Mouse (Mus musculus): ENCODE measurements around the gene Gpr146. TPM values are rescaled to one million over a fixed set of nuclear protein-coding genes. Genes with fewer than 3 reads are reported as not detected.
A peak's percentile ranks its signal among the peaks of the same experiment; 100 is the strongest.

Gpr146 gene
- polyA plus RNA-seq, 1 experiment from 2014 or later = 22.7 TPM

DNA sequence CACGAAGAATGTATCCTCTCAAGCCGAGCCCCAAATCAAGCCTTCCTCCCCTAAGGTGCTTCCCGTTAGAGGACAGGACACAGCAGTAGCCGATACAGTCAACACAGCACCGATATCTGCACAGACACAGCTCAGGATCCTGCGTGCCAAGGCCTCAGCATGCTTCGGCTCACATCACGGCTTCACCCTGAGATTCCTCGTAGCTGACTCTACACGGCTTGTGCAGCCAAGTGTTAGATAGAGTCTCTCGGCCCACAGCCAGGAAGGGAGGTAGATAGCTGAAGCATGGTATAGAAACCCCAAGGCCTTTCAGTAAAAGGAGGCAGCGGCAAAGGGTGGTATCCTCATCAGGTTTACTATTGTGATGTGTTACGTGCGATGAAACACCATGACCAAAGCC lies 22.5 kb downstream of the Gpr146 start:
- Histone ChIP-seq H3K36me3 (ENCODE audit: insufficient read depth, low read length) (no peaks in the 10 kb centered on the region), H3K9ac (replicated peaks; ENCODE audit: low read depth) (no peak overlapping the region), H3K4me3 (ENCODE audit: low read depth, low read length) (no peak overlapping the region), H3K4me1 (ENCODE audit: insufficient read depth, low read depth, low read length) (0 out of 2 replicates have a peak, but pooled peaks cover 7% of the 10 kb centered on the region), H3K27ac (ENCODE audit: low read length) (no peak overlapping the region), H3K27me3 (replicated peaks; ENCODE audit: insufficient read depth, low read length) (no peaks in the 10 kb centered on the region), H3K9me3 (ENCODE audit: low read length) (no peaks in the 10 kb centered on the region), H3K4me2 (replicated peaks; ENCODE audit: low read depth, low read length) (no peak overlapping the region)
- no peak for DNase-seq (ENCODE audit: low spot score)
- 76% methylated on average over 14 of the region's 14 CpGs for WGBS
- no peak for TF ChIP-seq EP300 (IDR thresholded peaks at IDR 0.05)
- TF ChIP-seq CTCF (IDR thresholded peaks at IDR 0.05) = no peak
- no peak for ATAC-seq

DNA sequence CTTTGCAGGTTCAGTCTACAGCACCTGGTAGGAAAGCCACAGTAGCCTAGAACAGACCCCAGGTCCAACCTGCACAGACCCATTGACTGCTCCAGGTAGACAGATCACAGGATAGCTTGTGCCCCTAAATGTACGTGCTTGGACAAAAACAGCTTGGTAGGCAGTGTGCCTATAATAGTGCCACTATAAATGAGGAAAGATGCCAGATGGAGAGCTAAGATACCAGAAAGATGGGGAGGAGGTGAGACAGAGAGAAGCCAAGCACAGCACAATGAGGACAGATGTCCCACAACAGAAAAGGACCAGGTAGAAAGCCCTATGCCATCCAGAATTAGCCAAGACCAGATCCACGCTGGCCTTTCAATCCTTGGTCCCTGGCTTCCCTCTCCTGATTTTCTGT lies 24.6 kb downstream of the Gpr146 start:
- ATAC-seq (no peak), DNase-seq (ENCODE audit: low spot score) (no peak)
- H3K4me3 ChIP-seq (ENCODE audit: low read depth, low read length) = no peak overlapping the region
- no peaks in the 10 kb centered on the region for H3K27me3 ChIP-seq (replicated peaks; ENCODE audit: insufficient read depth, low read length)
- H3K4me1 ChIP-seq (ENCODE audit: insufficient read depth, low read depth, low read length) = 0 out of 2 replicates have a peak, but pooled peaks cover 7% of the 10 kb centered on the region
- H3K9me3 ChIP-seq (ENCODE audit: low read length) = no peaks in the 10 kb centered on the region
- H3K36me3 ChIP-seq (ENCODE audit: insufficient read depth, low read length) = no peaks in the 10 kb centered on the region
- TF ChIP-seq EP300 (IDR thresholded peaks at IDR 0.05) = no peak
- no peak for TF ChIP-seq CTCF (IDR thresholded peaks at IDR 0.05)
- 92% methylated on average over 2 of the region's 2 CpGs for WGBS
- H3K27ac ChIP-seq (ENCODE audit: low read length) = no peak overlapping the region
- no peak overlapping the region for H3K4me2 ChIP-seq (replicated peaks; ENCODE audit: low read depth, low read length)
- no peak overlapping the region for H3K9ac ChIP-seq (replicated peaks; ENCODE audit: low read depth)

DNA sequence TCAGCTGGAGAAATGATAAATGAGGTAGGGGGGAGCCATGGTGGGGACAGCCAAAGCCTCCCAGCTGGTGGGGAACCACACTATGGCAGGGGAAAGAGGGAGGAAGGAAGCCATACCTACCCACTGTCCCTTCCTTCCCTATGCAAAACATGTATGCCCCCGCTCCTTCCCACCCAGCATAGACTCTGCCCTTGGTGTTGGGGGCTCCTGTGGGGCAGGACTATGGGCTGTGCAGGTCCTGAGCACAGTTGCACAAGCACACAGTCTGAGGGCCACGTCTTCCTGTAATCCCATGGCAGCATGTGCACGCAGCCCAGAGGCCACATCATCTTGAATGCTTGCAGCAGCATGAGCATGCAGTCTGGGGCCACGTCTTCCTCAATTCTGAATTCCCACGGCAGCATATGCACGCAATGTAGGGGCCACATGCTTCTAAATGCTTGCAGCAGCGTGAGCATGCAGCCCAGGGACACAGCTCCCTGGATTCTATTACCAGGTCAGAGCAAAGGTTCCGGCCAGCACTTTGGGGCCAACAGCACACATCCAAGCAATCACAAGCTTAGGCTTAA lies 26.3 kb downstream of the Gpr146 start:
- TF ChIP-seq EP300 (IDR thresholded peaks at IDR 0.05) (no peak), CTCF (IDR thresholded peaks at IDR 0.05) (no peak)
- Histone ChIP-seq H3K27ac (ENCODE audit: low read length) (no peak overlapping the region), H3K4me1 (ENCODE audit: insufficient read depth, low read depth, low read length) (no peaks in the 10 kb centered on the region), H3K27me3 (replicated peaks; ENCODE audit: insufficient read depth, low read length) (no peaks in the 10 kb centered on the region), H3K36me3 (ENCODE audit: insufficient read depth, low read length) (no peaks in the 10 kb centered on the region), H3K9me3 (ENCODE audit: low read length) (no peaks in the 10 kb centered on the region), H3K4me3 (ENCODE audit: low read depth, low read length) (no peak overlapping the region), H3K4me2 (replicated peaks; ENCODE audit: low read depth, low read length) (no peak overlapping the region), H3K9ac (replicated peaks; ENCODE audit: low read depth) (no peak overlapping the region)
- 82% methylated on average over 8 of the region's 8 CpGs for WGBS
- no peak for ATAC-seq
- peak; percentile 44 for DNase-seq (ENCODE audit: low spot score)

- Histone ChIP-seq H3K27me3 (replicated peaks; ENCODE audit: insufficient read depth, low read length) (no peaks in the 10 kb centered on the region), H3K4me1 (ENCODE audit: insufficient read depth, low read depth, low read length) (no peaks in the 10 kb centered on the region), H3K36me3 (ENCODE audit: insufficient read depth, low read length) (no peaks in the 10 kb centered on the region), H3K27ac (ENCODE audit: low read length) (peak within 1 kb of the TSS; percentile 47), H3K4me3 (ENCODE audit: low read depth, low read length) (no peak within 1 kb of the TSS), H3K4me2 (replicated peaks; ENCODE audit: low read depth, low read length) (no peak within 1 kb of the TSS), H3K9me3 (ENCODE audit: low read length) (no peaks in the 10 kb centered on the region), H3K9ac (replicated peaks; ENCODE audit: low read depth) (no peak within 1 kb of the TSS)
- ATAC-seq (peak; percentile 12), DNase-seq (ENCODE audit: low spot score) (peak; percentile 62)
- TF ChIP-seq CTCF (IDR thresholded peaks at IDR 0.05) = no peak
- TF ChIP-seq EP300 (IDR thresholded peaks at IDR 0.05) = no peak
- WGBS = 76% methylated on average over 6 of the region's 6 CpGs
Measured at GRCm38 (mm10) chr5:139404801-139405401, 27.4 kb downstream of the Gpr146 start, which contains the start of gene C130050O18Rik. TSS of gene C130050O18Rik (plus strand) at chr5:139405280.

DNA sequence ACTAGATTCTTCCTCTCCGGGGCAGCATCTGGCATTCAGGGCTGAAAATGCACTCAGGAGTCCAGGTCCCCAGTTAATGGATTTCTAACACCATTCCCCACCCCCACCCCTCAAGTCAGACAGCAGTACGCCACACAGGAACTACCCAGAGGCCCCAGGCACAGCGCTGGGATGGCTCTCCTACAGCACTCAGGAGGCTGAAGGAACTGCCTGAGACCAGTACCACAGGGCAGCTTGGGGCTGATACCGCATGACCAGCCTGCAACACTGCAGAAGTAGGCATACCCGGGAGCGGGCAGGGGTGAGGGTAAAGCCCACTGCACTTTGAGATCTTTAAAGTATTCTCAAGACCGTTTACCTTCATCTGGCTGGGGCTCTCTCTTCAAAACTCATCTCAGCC lies 28.0 kb downstream of the Gpr146 start:
- Histone ChIP-seq H3K9me3 (ENCODE audit: low read length) (no peaks in the 10 kb centered on the region), H3K27me3 (replicated peaks; ENCODE audit: insufficient read depth, low read length) (no peaks in the 10 kb centered on the region), H3K4me2 (replicated peaks; ENCODE audit: low read depth, low read length) (no peak overlapping the region), H3K4me1 (ENCODE audit: insufficient read depth, low read depth, low read length) (no peaks in the 10 kb centered on the region), H3K4me3 (ENCODE audit: low read depth, low read length) (no peak overlapping the region), H3K9ac (replicated peaks; ENCODE audit: low read depth) (no peak overlapping the region), H3K27ac (ENCODE audit: low read length) (no peak overlapping the region), H3K36me3 (ENCODE audit: insufficient read depth, low read length) (no peaks in the 10 kb centered on the region)
- ATAC-seq = no peak
- 64% methylated on average over 7 of the region's 7 CpGs for WGBS
- TF ChIP-seq CTCF (IDR thresholded peaks at IDR 0.05) = no peak
- no peak for TF ChIP-seq EP300 (IDR thresholded peaks at IDR 0.05)
- no peak for DNase-seq (ENCODE audit: low spot score)

GRCm38 (mm10) chr5:139405953-139406352 lies 28.5 kb downstream of the Gpr146 start:
- Histone ChIP-seq H3K4me2 (replicated peaks; ENCODE audit: low read depth, low read length) (no peak overlapping the region), H3K9me3 (ENCODE audit: low read length) (no peaks in the 10 kb centered on the region), H3K4me3 (ENCODE audit: low read depth, low read length) (no peak overlapping the region), H3K4me1 (ENCODE audit: insufficient read depth, low read depth, low read length) (no peaks in the 10 kb centered on the region), H3K27me3 (replicated peaks; ENCODE audit: insufficient read depth, low read length) (no peaks in the 10 kb centered on the region), H3K36me3 (ENCODE audit: insufficient read depth, low read length) (no peaks in the 10 kb centered on the region), H3K9ac (replicated peaks; ENCODE audit: low read depth) (no peak overlapping the region), H3K27ac (ENCODE audit: low read length) (no peak overlapping the region)
- TF ChIP-seq EP300 (IDR thresholded peaks at IDR 0.05) (no peak), CTCF (IDR thresholded peaks at IDR 0.05) (no peak)
- 48% methylated on average over 3 of the region's 3 CpGs for WGBS
- DNase-seq (ENCODE audit: low spot score) (no peak), ATAC-seq (no peak)

Measured in lung, postnatal 0 days (tissue).